Mouse (Mus musculus) adrenal gland, postnatal 14 days (tissue): ENCODE data around the gene Skint8. TPM values are rescaled to one million over a fixed set of nuclear protein-coding genes. Genes with fewer than 3 reads are reported as not detected.
A peak's percentile ranks its signal among the peaks of the same experiment; 100 is the strongest.
"Not testable (repeated sequence)": the region's sequence is repeated elsewhere in the genome, so short reads cannot be mapped to it uniquely, and the experiment has no call there.

Source experiments
- DNase-seq: peaks from one replicate; pipeline ENCODE4 v3.0.0; 2021; ENCODE audit warnings: mixed read lengths
- long read RNA-seq, 2 experiments: library from polyadenylated mRNA; stranded (forward); transcript quantifications; one replicate each; pipeline ENCODE4 v2.0.0; 2021
- total RNA-seq: library from RNA; stranded (reverse); gene quantifications from 2 replicates; pipeline ENCODE4 v1.2.3, GENCODE M21; 2021

The Skint8 gene
- not detected in 2 replicates for total RNA-seq
- long read RNA-seq, experiment 1 = 0 reads
- long read RNA-seq, experiment 2 = 0 reads

- DNase-seq = no peak
These were observed at the start of gene Skint8 for GRCm38 (mm10) chr4:111919092-111919491. Gene Skint8, plus strand, starts transcription at chr4:111919392.

GRCm38 (mm10) chr4:111880112-111880875, 38.9 kb upstream of the Skint8 start:
- no peak for DNase-seq

GRCm38 (mm10) chr4:111883543-111883942, 35.6 kb upstream of the Skint8 start:
- no peak for DNase-seq

- peak; percentile 73 for DNase-seq
These were observed 33.2 kb upstream of the Skint8 start for GRCm38 (mm10) chr4:111886018-111886417.

- peak; percentile 77 for DNase-seq
These were observed 32.6 kb upstream of the Skint8 start for GRCm38 (mm10) chr4:111886607-111887006.

GRCm38 (mm10) chr4:111892138-111892537, 27.1 kb upstream of the Skint8 start:
- no peak for DNase-seq

GRCm38 (mm10) chr4:111897755-111898154, 21.4 kb upstream of the Skint8 start:
- no peak for DNase-seq

GRCm38 (mm10) chr4:111898566-111898965, 20.6 kb upstream of the Skint8 start:
- DNase-seq = no peak

- not testable (repeated sequence) for DNase-seq
These were observed 18.7 kb upstream of the Skint8 start for GRCm38 (mm10) chr4:111900491-111900890.

GRCm38 (mm10) chr4:111901473-111901872, 17.7 kb upstream of the Skint8 start:
- no peak for DNase-seq

- no peak for DNase-seq
These were observed 16.4 kb upstream of the Skint8 start, which contains the start of gene Slc5a9 for GRCm38 (mm10) chr4:111902775-111903174. Gene Slc5a9, minus strand, starts transcription at chr4:111902918.

GRCm38 (mm10) chr4:111907926-111908325, 11.3 kb upstream of the Skint8 start:
- no peak for DNase-seq

GRCm38 (mm10) chr4:111961309-111961708, 42.1 kb downstream of the Skint8 start:
- DNase-seq = no peak

- DNase-seq = not testable (repeated sequence)
These were observed 44.0 kb downstream of the Skint8 start for GRCm38 (mm10) chr4:111963241-111963640.

GRCm38 (mm10) chr4:111963669-111964068, 44.5 kb downstream of the Skint8 start:
- DNase-seq = no peak

GRCm38 (mm10) chr4:111972623-111973022, 53.4 kb downstream of the Skint8 start, which contains the start of gene Skint7:
Gene Skint7, plus strand, starts transcription at chr4:111972923.
- no peak for DNase-seq

Other genes starting within 250 kb of the Skint8 start
- gene Spata6, start 199.4 kb upstream of the Skint8 start, total RNA-seq = 12.2 and 20.4 TPM in 2 replicates
- gene Slc5a9, start 16.5 kb upstream of the Skint8 start, total RNA-seq = not detected in 2 replicates
- not detected in 2 replicates for gene Skint7, start 53.5 kb downstream of the Skint8 start, total RNA-seq
- gene Skint1, start 86.9 kb downstream of the Skint8 start, total RNA-seq = not detected in 2 replicates
- not detected in 2 replicates for gene Skint4, start 152.6 kb downstream of the Skint8 start, total RNA-seq